Mouse (Mus musculus): ENCODE data around the gene Gm17428. TPM values are rescaled to one million over a fixed set of nuclear protein-coding genes. Genes with fewer than 3 reads are reported as not detected.

Gene Gm17428
- total RNA-seq (2012; rRNA removed): not detected in 2 replicates
- polyA plus RNA-seq (2012; ENCODE audit: insufficient read depth in 1 of 2, insufficient read length in 2 of 2, low read depth in 1 of 2, low replicate concordance in 2 of 2, missing spikeins in 1 of 2): not detected

- DNase-seq (ENCODE audit: low read depth, low spot score): no peak
- peaks cover 7 to 9% of the 10 kb centered on the region in 2 experiments for H3K27me3 ChIP-seq (ENCODE audit: control insufficient read depth in 1 of 2, insufficient read depth in 2 of 2, low read length in 2 of 2)
- H3K9ac ChIP-seq (ENCODE audit: control insufficient read depth, low read depth, low read length, poor library complexity, severe bottlenecking): no peak within 1 kb of the TSS
- H3K4me3 ChIP-seq (ENCODE audit: control insufficient read depth in 1 of 2, insufficient read depth in 1 of 2, low read depth in 2 of 2, low read length in 2 of 2): no peak within 1 kb of the TSS
- no peak within 1 kb of the TSS for H3K27ac ChIP-seq (ENCODE audit: control insufficient read depth, low read depth, low read length)
- H3K9me3 ChIP-seq (replicated peaks; ENCODE audit: insufficient read depth, low read length): no peaks in the 10 kb centered on the region
- no peaks in the 10 kb centered on the region for H3K4me1 ChIP-seq (ENCODE audit: control insufficient read depth in 1 of 2, insufficient read depth in 2 of 2, low read length in 2 of 2)
- no peaks in the 10 kb centered on the region for H3K36me3 ChIP-seq (ENCODE audit: control insufficient read depth in 1 of 2, insufficient read depth in 2 of 2, low read length in 2 of 2)
- TF ChIP-seq KAT2A (conservative IDR thresholded peaks at IDR 0.05; ENCODE audit: low read depth, low read length) (no peak), GABPA (IDR thresholded peaks at IDR 0.05; ENCODE audit: low read depth, low read length) (no peak), CTCF (IDR thresholded peaks at IDR 0.05 in 2 of 3, conservative IDR thresholded peaks at IDR 0.05 in 1 of 3; ENCODE audit: control insufficient read depth in 1 of 3, insufficient read depth in 1 of 3, low read depth in 2 of 3, low read length in 3 of 3, poor library complexity in 1 of 3, severe bottlenecking in 1 of 3) (no peak)
- no peaks in the 10 kb centered on the region for H3K79me2 ChIP-seq (ENCODE audit: control insufficient read depth, insufficient read depth, low read length, poor library complexity)
Measured at GRCm38 (mm10) chr14:54976633-54977032, at the start of gene Gm17428. TSS of gene Gm17428 (plus strand) at chr14:54976933.

DNA sequence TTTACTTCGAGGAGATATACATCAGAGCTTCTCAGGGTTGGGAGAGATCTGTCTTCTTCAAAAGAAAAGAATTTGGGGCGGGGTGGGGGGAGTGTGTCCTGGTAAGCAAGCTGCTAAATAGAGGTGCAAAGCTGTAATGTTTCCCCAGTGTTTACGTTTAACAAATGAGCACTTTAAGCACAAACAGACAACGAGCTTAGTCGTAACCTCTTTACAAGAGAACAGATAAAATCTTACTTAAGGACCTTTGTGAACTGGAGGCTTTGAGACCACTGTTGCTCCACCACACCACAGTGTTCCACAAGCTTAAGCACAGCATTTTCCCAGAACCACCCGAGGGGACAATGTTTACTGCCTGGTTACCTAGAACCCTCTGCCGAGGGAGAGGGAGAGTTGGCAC, 49.4 kb upstream of the Gm17428 start:
- no peak overlapping the region for H3K4me3 ChIP-seq (ENCODE audit: control insufficient read depth in 1 of 2, insufficient read depth in 1 of 2, low read depth in 2 of 2, low read length in 2 of 2)
- H3K4me1 ChIP-seq (ENCODE audit: control insufficient read depth in 1 of 2, insufficient read depth in 2 of 2, low read length in 2 of 2): peaks cover 8 to 9% of the 10 kb centered on the region in 2 experiments
- TF ChIP-seq POLR2AphosphoS2 (IDR thresholded peaks at IDR 0.05; ENCODE audit: low read length) (no peak), POLR2AphosphoS5 (IDR thresholded peaks at IDR 0.05; ENCODE audit: borderline replicate concordance, low read depth, low read length) (no peak), ZKSCAN1 (IDR thresholded peaks at IDR 0.05; ENCODE audit: low read depth, low read length) (no peak), MXI1 (IDR thresholded peaks at IDR 0.05; ENCODE audit: low read depth, low read length) (no peak), ZC3H11A (IDR thresholded peaks at IDR 0.05; ENCODE audit: low read depth, low read length) (no peak), RCOR1 (IDR thresholded peaks at IDR 0.05; ENCODE audit: low read depth, low read length) (no peak), TAL1 (IDR thresholded peaks at IDR 0.05; ENCODE audit: low read length) (no peak), EP300 (IDR thresholded peaks at IDR 0.05; ENCODE audit: low read depth in 1 of 2, low read length in 2 of 2) (no peak), MYB (IDR thresholded peaks at IDR 0.05; ENCODE audit: low read depth, low read length) (no peak), NELFE (IDR thresholded peaks at IDR 0.05; ENCODE audit: low read depth, low read length) (no peak), ELF1 (IDR thresholded peaks at IDR 0.05; ENCODE audit: low read depth, low read length) (no peak), MAFK (IDR thresholded peaks at IDR 0.05; ENCODE audit: borderline replicate concordance, low read depth, low read length) (no peak), RAD21 (IDR thresholded peaks at IDR 0.05; ENCODE audit: low read depth, low read length) (no peak), POLR2A (IDR thresholded peaks at IDR 0.05; ENCODE audit: control insufficient read depth in 1 of 2, insufficient read depth in 1 of 2, low read depth in 1 of 2, low read length in 2 of 2, poor library complexity in 1 of 2) (no peak), CTCF (IDR thresholded peaks at IDR 0.05 in 2 of 3, conservative IDR thresholded peaks at IDR 0.05 in 1 of 3; ENCODE audit: control insufficient read depth in 1 of 3, insufficient read depth in 1 of 3, low read depth in 2 of 3, low read length in 3 of 3, poor library complexity in 1 of 3, severe bottlenecking in 1 of 3) (no peak), TBP (IDR thresholded peaks at IDR 0.05; ENCODE audit: low read depth, low read length) (no peak)
- no peak overlapping the region for H3K9ac ChIP-seq (ENCODE audit: control insufficient read depth, low read depth, low read length, poor library complexity, severe bottlenecking)
- H3K79me2 ChIP-seq (ENCODE audit: control insufficient read depth, insufficient read depth, low read length, poor library complexity): no peaks in the 10 kb centered on the region
- DNase-seq (ENCODE audit: low read depth, low spot score): no peak
- peaks cover 3% of the 10 kb centered on the region in 2 experiments for H3K27me3 ChIP-seq (ENCODE audit: control insufficient read depth in 1 of 2, insufficient read depth in 2 of 2, low read length in 2 of 2)
- no peaks in the 10 kb centered on the region; a peak in 1 of 4 replicates for H3K36me3 ChIP-seq (ENCODE audit: control insufficient read depth in 1 of 2, insufficient read depth in 2 of 2, low read length in 2 of 2)
- H3K9me3 ChIP-seq (replicated peaks; ENCODE audit: insufficient read depth, low read length): no peaks in the 10 kb centered on the region
- H3K27ac ChIP-seq (ENCODE audit: control insufficient read depth, low read depth, low read length): no peak overlapping the region

Data from MEL (cell line).